Mouse (Mus musculus) ovary, adult 18-20 months (tissue): ENCODE results near the gene Lkaaear1.
A peak's percentile ranks its signal among the peaks of the same experiment; 100 is the strongest.

ENCODE experiments used
- DNase-seq: peaks from one replicate; pipeline ENCODE4 v3.0.0; 2022; ENCODE audit warnings: low spot score, mixed read lengths

Gene Lkaaear1

DNA sequence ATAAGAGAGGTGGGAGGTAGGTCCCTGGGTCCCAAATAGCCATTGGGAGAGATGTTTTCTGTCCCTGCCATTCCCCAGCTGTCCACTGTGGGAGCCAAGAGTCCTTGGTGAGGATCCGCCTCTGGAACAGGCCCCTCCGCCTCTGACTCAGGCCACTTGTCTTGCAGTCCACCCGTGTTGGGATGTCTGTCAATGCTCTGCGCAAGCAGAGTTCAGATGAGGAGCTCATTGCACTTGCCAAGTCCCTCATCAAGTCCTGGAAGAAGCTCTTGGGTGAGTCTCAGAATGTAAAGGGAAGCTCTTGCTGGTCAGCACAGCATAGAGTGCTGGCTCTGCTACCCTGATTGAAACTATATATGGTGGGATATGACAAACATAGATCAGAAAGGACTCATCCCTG lies 14.9 kb downstream of the Lkaaear1 start:
- DNase-seq = no peak

DNA sequence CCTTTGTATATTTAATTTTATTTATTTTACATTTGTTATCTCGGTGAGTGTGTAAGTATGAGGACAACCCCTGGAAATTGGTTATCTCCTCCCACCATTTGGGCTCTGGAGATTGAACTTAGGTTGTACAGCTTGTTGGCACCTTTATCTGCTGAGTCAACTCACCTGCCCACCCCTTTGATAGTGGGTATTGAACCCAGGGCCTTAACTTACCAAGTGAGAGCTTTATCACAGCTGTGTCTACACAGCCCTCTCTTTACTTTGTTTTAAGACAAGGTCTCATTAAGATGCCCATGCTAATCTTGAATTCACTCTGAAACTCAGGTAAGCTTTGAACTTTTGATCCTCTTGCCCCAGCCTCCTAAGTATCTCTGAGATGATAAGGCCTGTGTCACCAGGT lies 16.3 kb downstream of the Lkaaear1 start:
- no peak for DNase-seq

DNA sequence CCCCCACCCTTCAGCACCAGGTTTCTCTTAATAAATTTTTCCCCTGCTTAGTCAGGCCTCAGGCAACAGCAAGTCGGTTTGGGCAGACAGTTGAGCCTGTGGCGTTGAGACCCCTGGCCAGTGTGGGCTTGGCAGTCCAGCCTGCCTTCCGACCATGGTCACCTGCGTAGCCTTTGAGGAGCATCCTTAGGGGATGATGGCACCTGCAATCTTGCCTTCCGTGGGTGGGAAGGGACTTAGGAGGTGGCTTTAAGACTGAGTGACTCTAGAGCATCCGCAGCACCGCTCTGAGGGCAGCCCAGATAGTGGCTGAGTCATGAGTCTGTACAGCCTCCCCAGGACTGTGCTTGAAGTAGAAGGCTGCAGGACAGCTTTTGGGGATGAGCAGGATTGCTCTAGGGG lies 17.5 kb downstream of the Lkaaear1 start:
- no peak for DNase-seq

DNA sequence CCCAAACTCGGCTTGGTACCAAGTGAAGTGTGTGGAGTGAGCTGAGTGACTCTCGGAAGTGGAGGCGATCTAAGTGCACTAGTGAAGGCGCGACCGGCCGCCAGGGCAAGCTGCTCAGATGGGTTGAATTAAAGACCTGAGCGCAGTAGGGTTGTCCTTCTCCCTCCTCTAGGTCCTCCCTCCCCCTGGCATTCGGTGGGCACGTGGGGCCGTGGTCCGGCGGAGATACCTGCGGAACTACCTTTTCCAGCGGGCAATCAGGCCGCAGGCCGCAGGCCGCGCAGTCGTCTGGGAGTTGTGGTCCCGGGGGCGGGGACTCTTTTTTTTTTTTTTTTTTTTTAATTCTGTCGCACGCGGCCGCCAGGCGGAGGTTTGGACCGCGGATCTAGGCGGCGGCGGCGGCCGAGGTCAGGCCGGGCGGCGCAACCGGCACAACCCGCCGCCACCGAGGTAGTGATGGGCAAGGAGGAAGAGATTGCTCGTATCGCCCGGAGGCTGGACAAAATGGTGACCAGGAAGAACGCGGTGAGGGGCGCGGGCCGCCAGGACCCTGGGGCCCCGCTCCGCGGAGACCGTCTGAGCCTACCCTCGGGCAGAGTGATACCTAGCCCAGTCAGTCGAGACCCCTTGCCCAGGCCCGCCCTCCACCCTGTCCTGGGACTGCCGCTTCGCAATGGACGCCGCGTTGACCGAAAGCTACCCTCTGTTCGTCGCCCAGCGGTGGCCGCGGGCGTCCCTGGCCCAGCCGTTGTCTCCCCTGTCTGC lies 18.1 kb downstream of the Lkaaear1 start, which contains the start of gene Tcea2:
Tcea2 (plus strand) TSS at position 360 of the 765 bp plus-strand sequence.
- peak; percentile 61 for DNase-seq

DNA sequence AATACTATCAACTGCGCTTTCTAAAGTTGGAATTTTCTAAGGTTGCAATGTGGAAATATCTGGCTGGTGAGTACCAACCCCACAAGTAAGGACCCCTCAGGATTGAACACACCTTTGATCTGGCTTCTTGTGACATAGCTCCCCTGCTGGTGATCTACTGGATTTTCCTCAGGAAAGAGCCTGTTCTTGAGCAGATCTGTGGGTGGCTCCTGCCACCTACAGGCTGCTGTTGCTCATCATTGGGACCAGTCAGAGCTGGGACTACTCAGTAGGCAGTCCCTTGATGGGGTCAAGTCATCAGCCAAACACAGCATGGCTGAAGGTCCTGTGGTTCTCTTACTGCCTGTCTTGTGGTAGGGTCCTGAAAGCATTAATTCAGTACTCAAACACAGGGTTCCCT lies 19.5 kb downstream of the Lkaaear1 start:
- peak; percentile 76 for DNase-seq

DNA sequence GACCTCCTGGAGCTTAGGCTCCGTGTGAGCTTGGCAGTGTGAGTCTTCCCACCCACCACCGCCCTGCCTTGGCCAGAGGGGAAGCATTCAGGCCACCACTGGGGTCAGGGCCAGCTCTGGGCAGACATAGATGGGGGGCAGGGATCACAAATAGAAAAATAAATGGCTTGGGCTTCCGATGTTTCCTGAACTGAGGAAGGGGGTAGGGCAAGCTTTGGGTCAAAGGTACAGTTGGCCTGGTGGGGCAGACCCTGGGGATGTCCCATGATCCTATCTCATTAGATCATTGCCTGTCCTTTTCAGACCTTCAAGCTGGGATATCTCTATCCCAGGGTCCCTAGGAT lies 20.5 kb downstream of the Lkaaear1 start:
- DNase-seq = no peak

DNA sequence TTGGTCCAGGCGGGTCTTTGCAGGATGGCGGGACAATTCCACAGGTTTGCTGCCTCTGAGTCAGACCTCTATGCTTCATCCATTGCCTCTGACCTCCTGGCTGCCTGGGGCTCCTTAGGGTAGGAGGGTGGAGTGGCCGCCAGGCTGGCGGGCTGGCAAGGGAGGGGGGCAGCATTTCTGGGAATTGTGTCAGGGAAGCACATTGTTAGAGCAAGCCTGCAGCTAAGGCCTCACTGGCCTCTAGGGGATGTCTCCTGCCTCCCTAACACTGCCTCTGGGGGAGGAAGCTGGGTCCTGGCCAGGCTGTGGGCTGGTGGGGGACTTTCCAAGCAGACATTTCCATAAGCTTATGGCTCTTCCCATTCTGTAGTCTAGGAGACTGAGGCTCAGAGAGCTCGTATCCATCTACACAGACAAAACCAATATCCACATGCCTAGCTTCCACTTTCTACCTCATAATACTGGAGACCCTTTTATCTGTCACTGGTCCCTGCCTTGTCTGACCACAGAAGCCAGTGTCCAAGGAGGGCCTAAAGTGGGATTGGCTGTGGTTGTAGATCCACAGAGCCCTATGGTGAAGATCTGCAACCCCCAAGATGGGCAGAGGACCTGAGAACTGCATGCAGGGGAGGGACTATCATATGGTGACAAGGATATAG lies 21.0 kb downstream of the Lkaaear1 start:
- no peak for DNase-seq

DNA sequence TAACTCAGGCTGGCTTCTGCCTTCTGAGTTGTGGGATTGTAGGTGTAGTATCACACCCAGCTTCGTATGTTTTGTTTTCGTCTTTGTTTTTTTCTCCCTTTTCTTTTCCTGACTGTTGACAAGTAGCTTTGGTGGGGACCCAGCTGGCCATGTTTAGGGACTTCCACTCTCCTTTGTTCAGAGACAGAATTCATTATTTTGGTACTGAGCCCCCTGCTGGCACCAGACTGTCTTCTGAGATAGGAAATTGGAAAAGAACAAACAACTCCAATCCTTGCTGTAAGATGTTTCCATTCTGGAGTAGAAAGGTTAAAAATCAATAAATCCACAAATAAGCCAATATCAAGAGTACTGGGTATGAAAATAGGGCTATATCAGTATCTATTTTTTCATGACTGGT lies 21.8 kb downstream of the Lkaaear1 start:
- no peak for DNase-seq

DNA sequence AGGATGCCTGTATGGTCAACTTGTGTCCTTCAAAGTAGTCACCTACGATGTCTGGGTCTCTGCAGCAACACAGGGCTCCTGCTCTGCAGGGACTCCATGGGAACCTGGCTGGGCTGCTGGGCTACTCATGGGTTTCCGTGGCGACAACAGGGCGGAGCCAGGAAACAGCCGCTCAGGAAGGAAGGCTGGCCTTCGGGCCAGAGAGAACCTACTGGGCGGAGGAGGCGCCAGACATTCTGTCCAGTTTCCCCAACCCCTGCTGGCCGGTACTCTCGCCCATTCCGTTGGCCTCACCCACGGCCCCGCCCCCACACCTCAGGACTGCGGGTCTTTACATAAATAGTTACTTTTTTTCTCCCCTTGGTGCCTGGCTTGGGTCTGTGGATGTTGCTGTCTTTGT lies 22.8 kb downstream of the Lkaaear1 start:
- peak; percentile 84 for DNase-seq

DNA sequence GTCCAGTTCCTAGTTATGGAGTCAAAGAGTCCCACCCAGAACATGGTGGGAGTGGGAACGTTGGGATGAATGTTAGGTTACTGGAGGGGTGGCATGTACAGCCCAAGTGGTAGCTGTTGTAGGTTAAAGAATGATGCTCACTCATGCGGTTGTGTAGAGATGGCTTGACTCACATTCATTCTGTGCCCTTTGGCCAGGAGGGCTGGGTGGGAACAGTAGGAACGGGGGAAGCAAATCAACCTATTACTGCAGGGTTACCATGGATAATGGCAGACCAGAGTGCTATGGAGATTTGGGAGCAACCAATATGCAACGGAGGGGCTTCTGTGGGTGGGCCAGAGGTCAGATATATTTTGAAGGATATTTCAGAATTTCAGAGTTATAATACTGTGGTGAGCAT lies 23.3 kb downstream of the Lkaaear1 start:
- DNase-seq = no peak

DNA sequence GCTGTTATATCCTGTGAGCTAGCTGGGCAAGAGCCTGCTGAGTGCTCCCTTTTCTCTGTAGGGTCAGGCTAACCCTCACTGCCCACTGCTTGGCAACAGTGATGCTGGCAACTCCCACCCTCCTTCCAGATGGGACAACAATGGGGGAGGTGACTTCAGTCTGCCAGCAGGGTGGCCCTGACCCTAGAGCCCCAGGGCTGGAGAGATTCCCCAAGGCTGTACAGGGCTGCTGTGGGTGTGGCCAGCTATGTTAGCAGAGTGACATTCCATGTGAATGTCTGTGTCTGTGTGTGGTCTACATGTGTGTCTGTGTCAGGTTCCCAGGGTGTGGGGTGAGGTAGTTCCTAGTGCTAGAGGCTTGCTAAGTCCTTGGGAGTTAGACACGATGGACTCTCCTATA lies 24.7 kb downstream of the Lkaaear1 start:
- DNase-seq = peak; percentile 85

DNA sequence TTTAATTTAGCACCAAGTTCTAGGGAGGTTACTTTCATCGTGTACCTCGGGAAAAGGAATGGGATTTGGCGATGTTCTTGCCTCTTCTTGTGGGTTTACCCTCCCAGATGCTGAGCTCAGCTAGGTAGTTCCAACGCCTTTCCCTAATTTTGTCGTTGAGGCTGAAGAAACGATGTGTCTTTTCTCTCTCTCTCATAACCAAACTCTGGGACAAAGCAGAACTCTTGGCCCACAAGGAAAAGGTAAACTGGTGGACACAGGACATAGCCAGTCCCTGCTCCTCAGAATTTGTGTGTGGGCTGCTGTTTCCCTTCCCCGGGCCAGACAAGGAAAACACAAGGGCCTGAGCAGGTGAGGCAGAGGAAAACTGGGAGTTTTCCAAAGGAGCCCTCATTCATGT lies 26.3 kb downstream of the Lkaaear1 start:
- DNase-seq = no peak

DNA sequence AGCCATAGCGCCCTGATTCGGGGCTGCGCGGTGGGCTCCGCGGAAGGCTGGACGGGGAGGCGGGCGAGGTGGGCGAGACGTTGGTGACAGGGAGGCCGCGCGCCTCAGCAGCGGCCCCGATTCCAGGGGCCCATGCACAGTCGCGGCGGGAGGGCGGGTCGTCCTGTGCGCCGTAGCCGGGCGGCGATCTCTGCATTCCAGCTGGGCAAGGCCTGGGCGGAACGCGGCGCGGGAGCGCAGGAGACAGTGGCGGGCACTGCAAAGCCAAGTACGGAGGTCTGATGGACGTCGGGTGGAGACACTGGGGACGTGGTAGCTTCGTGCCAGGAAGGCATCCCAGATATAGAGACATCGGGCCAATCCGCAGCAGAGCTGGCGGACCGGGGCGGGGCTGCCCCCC lies 26.9 kb downstream of the Lkaaear1 start, which contains the start of gene Sox18:
Sox18 (minus strand) TSS at position 315 of the 400 bp plus-strand sequence.
- peak; percentile 60 for DNase-seq

DNA sequence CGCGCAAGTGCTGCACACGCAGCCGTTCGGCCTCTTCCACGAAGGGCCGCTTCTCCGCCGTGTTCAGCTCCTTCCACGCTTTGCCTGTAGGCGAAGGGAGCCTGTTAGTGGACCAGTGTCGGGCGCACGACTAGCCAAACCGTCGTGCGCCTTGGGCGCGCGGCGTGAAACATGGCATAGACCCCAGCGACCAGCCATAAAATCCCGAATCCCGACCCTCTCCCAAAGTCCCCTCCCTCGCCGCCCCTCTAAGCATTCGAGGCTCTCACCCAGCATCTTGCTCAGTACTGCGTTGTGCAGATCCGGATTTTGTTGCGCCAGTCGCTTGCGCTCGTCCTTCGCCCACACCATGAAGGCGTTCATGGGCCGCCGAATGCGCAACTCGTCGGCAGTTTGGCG lies 27.3 kb downstream of the Lkaaear1 start:
- no peak for DNase-seq

DNA sequence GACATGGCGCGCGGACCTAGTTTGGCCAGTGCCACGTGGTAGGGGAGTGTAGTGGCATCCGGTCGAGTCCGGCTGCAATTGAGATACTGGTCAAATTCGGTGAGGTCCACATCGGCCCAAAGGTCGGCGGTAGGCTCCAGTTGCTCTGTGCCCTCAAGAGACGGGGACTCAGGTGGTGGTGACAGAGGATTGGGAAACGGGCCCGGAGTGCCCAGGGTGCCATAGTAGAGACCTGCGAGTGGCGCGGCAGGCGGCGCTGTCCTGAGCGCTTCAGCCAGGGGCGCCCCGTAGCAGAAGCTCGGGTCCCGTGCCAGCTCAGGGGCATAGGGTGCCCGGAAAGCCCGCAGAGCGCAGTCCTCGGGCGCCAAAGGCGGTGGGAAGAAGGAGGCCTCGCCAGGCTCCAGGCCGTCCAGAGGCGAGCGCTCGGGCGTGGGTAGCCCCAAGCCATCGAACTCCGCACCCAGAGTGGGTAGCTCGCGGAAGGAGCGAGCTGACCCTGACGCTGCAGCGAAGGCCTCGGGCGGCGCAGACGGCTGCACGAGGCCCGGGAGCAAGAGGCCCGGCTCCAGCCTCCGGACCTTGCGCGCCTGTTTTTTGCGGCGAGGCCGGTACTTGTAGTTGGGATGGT lies 27.8 kb downstream of the Lkaaear1 start:
- DNase-seq = no peak

DNA sequence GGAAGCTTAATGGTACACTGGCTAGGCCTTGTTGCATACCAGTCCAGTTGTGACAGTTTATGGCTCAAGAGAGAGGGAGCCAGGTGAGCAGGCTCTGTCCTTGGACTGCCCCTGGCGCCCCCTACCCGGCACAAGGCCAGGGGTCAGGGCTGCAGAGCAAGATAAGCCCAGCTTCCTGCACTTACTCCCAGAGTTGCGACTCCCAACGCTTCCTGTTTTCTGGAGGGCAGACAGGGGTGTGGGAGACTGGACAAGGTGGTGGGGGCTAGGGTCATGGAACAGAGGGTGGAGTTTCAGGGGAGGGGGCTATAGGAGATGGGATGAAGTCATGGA lies 35.0 kb downstream of the Lkaaear1 start:
- no peak for DNase-seq

DNA sequence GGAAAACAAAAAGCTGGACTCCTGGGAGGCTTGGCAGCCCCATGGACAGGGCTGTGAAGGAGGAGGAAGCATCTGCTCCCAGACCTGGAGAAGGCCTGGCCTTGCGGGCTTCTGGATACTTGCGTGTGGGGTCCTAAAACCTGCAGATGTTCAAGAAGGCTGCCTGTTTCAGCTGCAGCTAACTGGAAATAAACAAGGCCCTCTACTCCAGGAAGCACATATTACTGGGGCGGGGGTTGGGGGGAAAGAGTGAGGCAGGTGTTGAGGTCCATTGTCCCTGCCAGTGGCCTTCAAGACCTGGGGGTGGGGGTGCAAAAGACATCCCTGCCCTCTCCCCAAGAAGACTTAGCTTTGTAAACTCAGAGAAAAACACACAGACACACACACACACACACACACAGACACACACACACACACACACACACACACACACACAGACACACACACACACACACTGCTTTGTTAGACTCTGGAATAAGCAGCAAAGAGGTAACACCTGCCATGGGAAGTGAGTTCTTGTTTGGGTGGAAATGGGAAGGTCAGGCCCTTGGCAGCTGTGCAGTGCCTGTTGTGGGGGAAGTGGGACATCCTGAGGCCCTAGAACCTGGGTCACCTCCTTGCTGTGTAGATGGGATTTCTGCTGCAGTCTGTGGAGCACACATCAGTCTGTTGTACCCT lies 35.5 kb downstream of the Lkaaear1 start:
- DNase-seq = no peak

DNA sequence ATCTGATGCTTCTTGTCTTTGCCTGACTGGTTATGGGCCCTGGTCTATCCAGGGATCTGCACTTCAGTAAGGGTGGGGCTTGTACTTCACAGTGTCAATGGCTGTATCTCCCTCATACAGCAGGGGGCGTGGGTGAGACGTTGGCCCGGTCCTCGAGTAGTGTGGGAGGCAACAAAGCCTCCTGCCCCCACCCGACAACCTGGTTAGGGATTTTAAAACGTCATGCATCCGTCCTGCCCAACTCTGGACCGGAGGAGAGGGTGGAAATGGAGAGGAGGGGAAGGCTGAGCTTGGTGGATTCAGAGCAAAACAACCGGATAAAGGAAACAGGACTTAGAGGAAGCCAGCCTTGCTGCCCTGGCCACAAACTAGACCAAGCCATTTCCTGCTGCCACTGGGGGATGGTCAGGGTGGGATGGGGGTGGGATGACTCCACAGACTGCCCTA lies 38.6 kb downstream of the Lkaaear1 start:
- peak; percentile 72 for DNase-seq

DNA sequence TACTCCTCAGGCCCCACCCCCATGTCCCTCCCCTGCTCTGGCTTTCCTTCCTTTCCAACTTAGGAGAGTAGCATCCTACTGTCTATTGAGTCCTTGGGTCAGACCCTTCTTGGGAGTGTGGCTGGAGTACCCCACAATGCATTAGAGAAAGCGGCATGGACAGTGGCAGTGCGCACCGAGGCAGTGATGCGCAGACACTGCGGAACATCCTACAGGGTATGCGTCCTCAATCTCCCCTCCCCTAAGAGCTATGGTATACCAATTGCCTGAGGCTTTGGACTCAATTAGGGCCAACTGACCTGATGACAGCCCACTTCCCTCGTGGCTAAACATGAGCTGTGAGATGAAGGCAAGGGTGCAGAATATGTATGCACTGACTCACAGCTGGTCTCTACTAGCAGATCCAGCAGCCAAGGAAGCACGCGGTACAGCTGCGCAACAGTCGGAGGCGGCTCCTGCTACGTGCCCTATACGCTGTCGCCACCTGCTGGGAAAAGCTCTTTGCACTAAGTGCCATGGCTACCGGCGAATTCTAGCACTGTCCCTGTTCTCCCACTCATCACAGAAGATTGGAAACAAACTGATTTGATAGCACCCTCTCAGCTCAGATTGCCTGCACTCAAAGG lies 39.2 kb downstream of the Lkaaear1 start:
- peak; percentile 57 for DNase-seq

DNA sequence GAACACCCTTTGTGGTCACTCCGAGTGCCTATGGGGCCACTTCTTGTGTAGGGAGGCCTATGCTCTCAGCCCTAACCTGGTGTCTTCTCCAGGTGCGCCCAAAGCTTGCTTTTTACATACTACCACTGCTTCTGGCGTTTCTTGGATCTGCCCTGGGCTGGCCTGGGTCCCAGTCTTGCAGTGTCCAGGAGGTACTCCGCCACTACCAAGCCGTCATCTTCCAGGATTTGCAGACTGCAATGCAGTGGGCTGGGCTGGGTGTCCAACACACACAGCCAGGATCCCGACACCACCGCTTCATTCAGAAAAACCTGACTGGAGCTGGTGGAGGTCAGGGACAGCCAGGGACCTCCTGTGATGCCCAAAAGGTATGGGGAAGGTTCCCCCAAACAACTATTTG lies 39.7 kb downstream of the Lkaaear1 start:
- DNase-seq = no peak

DNA sequence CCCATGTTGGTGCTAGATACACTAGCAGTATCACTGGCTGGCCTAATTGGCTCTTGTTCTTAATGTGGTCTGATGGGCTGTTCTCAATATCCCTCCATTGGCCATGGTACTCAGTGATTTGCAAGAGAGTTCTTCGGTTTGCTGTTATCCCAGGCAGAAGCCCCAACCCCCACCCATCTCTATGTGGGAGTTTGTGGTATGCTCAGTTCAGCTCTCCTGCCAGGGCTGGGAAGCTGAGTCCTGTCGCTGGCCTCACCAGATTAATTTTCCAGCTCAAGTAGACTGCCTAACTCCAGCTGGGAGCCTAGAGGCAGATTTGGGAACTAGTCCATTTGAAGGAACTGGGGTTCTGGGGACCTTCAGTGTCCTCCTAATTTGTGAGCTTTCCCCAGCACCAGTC lies 40.8 kb downstream of the Lkaaear1 start:
- DNase-seq = no peak

DNA sequence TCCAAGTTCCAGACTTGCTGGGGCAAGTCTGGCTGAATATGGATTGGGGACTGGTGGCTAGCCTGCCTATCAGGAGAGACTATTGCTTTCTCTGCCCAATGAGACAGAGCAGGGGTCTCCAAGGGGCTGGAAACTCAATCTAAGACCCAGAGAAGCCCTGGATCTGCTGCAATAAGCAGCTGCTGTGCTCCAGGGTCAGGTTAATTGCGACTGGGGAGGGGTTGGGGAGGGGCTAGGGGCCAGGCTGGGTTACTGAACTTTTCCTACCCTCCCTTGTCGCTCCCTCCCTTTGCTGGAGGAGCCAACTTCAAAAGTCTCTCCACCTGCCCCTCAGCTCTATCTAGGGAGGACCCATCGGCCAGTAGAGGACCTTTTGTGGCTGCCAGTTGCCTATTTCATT lies 41.5 kb downstream of the Lkaaear1 start, which contains the start of gene Gm29797:
Gm29797 (plus strand) TSS at position 301 of the 400 bp plus-strand sequence.
- no peak for DNase-seq
